Mouse (Mus musculus) embryonic facial prominence, embryonic 10.5 days (tissue): ENCODE data around the gene Zdhhc14. TPM values are rescaled to one million over a fixed set of nuclear protein-coding genes. Genes with fewer than 3 reads are reported as not detected.

Source experiments
- DNase-seq: peaks from one replicate; pipeline ENCODE4 v3.0.0-alpha.2; 2017; ENCODE audit warnings: low spot score
- H3K27ac ChIP-seq: fragments of 300-500 bp; sonication (generic); replicated peaks from 2 replicates; pipeline ENCODE4 v1.5.1; 2016; ENCODE audit warnings: mild to moderate bottlenecking
- H3K27me3 ChIP-seq: fragments of 300-500 bp; sonication (generic); replicated peaks from 2 replicates; pipeline ENCODE4 v1.6.1; 2016; ENCODE audit warnings: low read depth, mild to moderate bottlenecking; ENCODE audit not compliant: poor library complexity, severe bottlenecking
- H3K36me3 ChIP-seq: fragments of 300-500 bp; sonication (generic); replicated peaks from 2 replicates; pipeline ENCODE4 v1.6.1; 2016; ENCODE audit warnings: mild to moderate bottlenecking, moderate library complexity
- H3K4me1 ChIP-seq: fragments of 300-500 bp; sonication (generic); 2 replicates; pipeline ENCODE4 v1.6.1; 2016
- H3K4me3 ChIP-seq: fragments of 300-500 bp; sonication (generic); 2 replicates; pipeline ENCODE4 v1.5.1; 2016; ENCODE audit warnings: mild to moderate bottlenecking, moderate library complexity
- H3K9me3 ChIP-seq: fragments of 300-500 bp; sonication (generic); 2 replicates; pipeline ENCODE4 v1.6.1; 2016; ENCODE audit warnings: mild to moderate bottlenecking
- WGBS: fragments of 180-500 bp; shearing (Covaris S2); methylation state at CpG from one replicate; pipeline ENCODE4 v1.1.7; 2016; 5-methylcytosine and 5-hydroxymethylcytosine counted together
- polyA plus RNA-seq: library from polyadenylated mRNA; unstranded; fragments of >200 nt; fragmentation: Nextera tagmentation; extraction: Ambion mirVana; gene quantifications from 2 replicates; pipeline ENCODE4 v1.2.1, GENCODE M21; 2016

Zdhhc14 gene
- polyA plus RNA-seq, 1 experiment from 2014 or later, result 1.2 TPM

GRCm38 (mm10) chr17:5626402-5626801, 134.0 kb downstream of the Zdhhc14 start:
- Histone ChIP-seq H3K36me3 (no peaks in the 10 kb centered on the region), H3K4me1 (peaks cover 16% of the 10 kb centered on the region), H3K27ac (no peak overlapping the region), H3K4me3 (no peak overlapping the region), H3K27me3 (no peaks in the 10 kb centered on the region), H3K9me3 (no peaks in the 10 kb centered on the region)
- 73% methylated on average over 3 of the region's 3 CpGs for WGBS
- DNase-seq, result no peak

GRCm38 (mm10) chr17:5627664-5628063, 135.3 kb downstream of the Zdhhc14 start:
- no peaks in the 10 kb centered on the region for H3K36me3 ChIP-seq
- DNase-seq, result no peak
- H3K27me3 ChIP-seq, result no peaks in the 10 kb centered on the region
- no peaks in the 10 kb centered on the region for H3K9me3 ChIP-seq
- H3K27ac ChIP-seq, result no peak overlapping the region
- peaks cover 16% of the 10 kb centered on the region for H3K4me1 ChIP-seq
- 92% methylated on average over 5 of the region's 5 CpGs for WGBS
- no peak overlapping the region for H3K4me3 ChIP-seq

GRCm38 (mm10) chr17:5629651-5630050, 137.3 kb downstream of the Zdhhc14 start:
- WGBS, result 70% methylated on average over 4 of the region's 4 CpGs
- H3K27ac ChIP-seq, result no peak overlapping the region
- peaks cover 12% of the 10 kb centered on the region; the same call in 1 of the 2 replicates for H3K4me1 ChIP-seq
- no peaks in the 10 kb centered on the region for H3K36me3 ChIP-seq
- H3K27me3 ChIP-seq, result no peaks in the 10 kb centered on the region
- H3K9me3 ChIP-seq, result no peaks in the 10 kb centered on the region
- no peak overlapping the region for H3K4me3 ChIP-seq
- DNase-seq, result no peak

GRCm38 (mm10) chr17:5635254-5635653, 142.9 kb downstream of the Zdhhc14 start:
- WGBS, result 87% methylated on average over 2 of the region's 2 CpGs
- Histone ChIP-seq H3K36me3 (no peaks in the 10 kb centered on the region), H3K27me3 (no peaks in the 10 kb centered on the region), H3K4me3 (no peak overlapping the region), H3K4me1 (peaks cover 4% of the 10 kb centered on the region; the same call in 1 of the 2 replicates), H3K27ac (no peak overlapping the region), H3K9me3 (no peaks in the 10 kb centered on the region)
- no peak for DNase-seq

- no peak overlapping the region for H3K4me3 ChIP-seq
Observed at GRCm38 (mm10) chr17:5641436-5641835, 149.1 kb downstream of the Zdhhc14 start.

GRCm38 (mm10) chr17:5642918-5643721, 150.8 kb downstream of the Zdhhc14 start:
- H3K4me3 ChIP-seq, result no peak overlapping the region
- H3K27ac ChIP-seq, result no peak overlapping the region
- DNase-seq, result no peak
- H3K36me3 ChIP-seq, result no peaks in the 10 kb centered on the region
- 86% methylated on average over 15 of the region's 15 CpGs for WGBS
- no peaks in the 10 kb centered on the region for H3K4me1 ChIP-seq
- H3K9me3 ChIP-seq, result no peaks in the 10 kb centered on the region
- no peaks in the 10 kb centered on the region for H3K27me3 ChIP-seq

More at GRCm38 (mm10) chr17:5641436-5641835, 149.1 kb downstream of the Zdhhc14 start:
- 92% methylated on average over 8 of the region's 8 CpGs for WGBS
- Histone ChIP-seq H3K27me3 (no peaks in the 10 kb centered on the region), H3K4me1 (peaks cover 4% of the 10 kb centered on the region; the same call in 1 of the 2 replicates), H3K27ac (no peak overlapping the region), H3K36me3 (no peaks in the 10 kb centered on the region), H3K9me3 (no peaks in the 10 kb centered on the region)
- no peak for DNase-seq

- Histone ChIP-seq H3K27me3 (no peaks in the 10 kb centered on the region), H3K27ac (no peak overlapping the region)
- WGBS, result 85% methylated on average over 4 of the region's 4 CpGs
Observed at GRCm38 (mm10) chr17:5650124-5650523, 157.8 kb downstream of the Zdhhc14 start.

GRCm38 (mm10) chr17:5650642-5651041, 158.3 kb downstream of the Zdhhc14 start:
- 78% methylated on average over 4 of the region's 4 CpGs for WGBS
- no peak for DNase-seq
- Histone ChIP-seq H3K9me3 (no peaks in the 10 kb centered on the region), H3K27me3 (no peaks in the 10 kb centered on the region), H3K36me3 (no peaks in the 10 kb centered on the region), H3K27ac (no peak overlapping the region), H3K4me3 (no peak overlapping the region), H3K4me1 (peaks cover 6% of the 10 kb centered on the region)

More at GRCm38 (mm10) chr17:5650124-5650523, 157.8 kb downstream of the Zdhhc14 start:
- Histone ChIP-seq H3K4me1 (peaks cover 6% of the 10 kb centered on the region), H3K9me3 (no peaks in the 10 kb centered on the region), H3K4me3 (no peak overlapping the region), H3K36me3 (no peaks in the 10 kb centered on the region)
- DNase-seq, result no peak

GRCm38 (mm10) chr17:5651551-5651950, 159.2 kb downstream of the Zdhhc14 start:
- Histone ChIP-seq H3K27ac (no peak overlapping the region), H3K36me3 (no peaks in the 10 kb centered on the region), H3K4me1 (peaks cover 6% of the 10 kb centered on the region), H3K4me3 (no peak overlapping the region), H3K27me3 (no peaks in the 10 kb centered on the region), H3K9me3 (no peaks in the 10 kb centered on the region)
- WGBS, result 84% methylated on average over 4 of the region's 4 CpGs
- no peak for DNase-seq

- no peaks in the 10 kb centered on the region for H3K36me3 ChIP-seq
- no peak for DNase-seq
- H3K4me3 ChIP-seq, result no peak overlapping the region
- H3K4me1 ChIP-seq, result peaks cover 6% of the 10 kb centered on the region
- no peaks in the 10 kb centered on the region for H3K9me3 ChIP-seq
- 0 out of 2 replicates have a peak, but pooled peaks cover 8% of the 10 kb centered on the region for H3K27me3 ChIP-seq
- no peak overlapping the region for H3K27ac ChIP-seq
- WGBS, result 82% methylated on average over 9 of the region's 9 CpGs
Observed at GRCm38 (mm10) chr17:5653981-5654380, 161.6 kb downstream of the Zdhhc14 start.

- H3K4me3 ChIP-seq, result no peak overlapping the region
- WGBS, result 90% methylated on average over 4 of the region's 4 CpGs
Observed at GRCm38 (mm10) chr17:5655536-5655935, 163.2 kb downstream of the Zdhhc14 start.

GRCm38 (mm10) chr17:5660317-5661080, 168.1 kb downstream of the Zdhhc14 start:
- Histone ChIP-seq H3K36me3 (no peaks in the 10 kb centered on the region), H3K4me1 (peaks cover 7% of the 10 kb centered on the region), H3K4me3 (no peak overlapping the region), H3K27me3 (0 out of 2 replicates have a peak, but pooled peaks cover 9% of the 10 kb centered on the region), H3K9me3 (no peaks in the 10 kb centered on the region), H3K27ac (no peak overlapping the region)
- DNase-seq, result no peak
- 34% methylated on average over 8 of the region's 8 CpGs for WGBS

More at GRCm38 (mm10) chr17:5655536-5655935, 163.2 kb downstream of the Zdhhc14 start:
- no peak overlapping the region for H3K27ac ChIP-seq
- peaks cover 6% of the 10 kb centered on the region for H3K4me1 ChIP-seq
- 0 out of 2 replicates have a peak, but pooled peaks cover 9% of the 10 kb centered on the region for H3K27me3 ChIP-seq
- H3K9me3 ChIP-seq, result no peaks in the 10 kb centered on the region
- no peaks in the 10 kb centered on the region for H3K36me3 ChIP-seq
- no peak for DNase-seq
